Mouse (Mus musculus) ovary, postnatal 36 days (tissue): ENCODE results near the gene Zdhhc6.

Experiments used
- DNase-seq: peaks from one replicate; pipeline ENCODE4 v3.0.0; 2022; ENCODE audit warnings: low spot score, mixed read lengths

Gene Zdhhc6

DNA sequence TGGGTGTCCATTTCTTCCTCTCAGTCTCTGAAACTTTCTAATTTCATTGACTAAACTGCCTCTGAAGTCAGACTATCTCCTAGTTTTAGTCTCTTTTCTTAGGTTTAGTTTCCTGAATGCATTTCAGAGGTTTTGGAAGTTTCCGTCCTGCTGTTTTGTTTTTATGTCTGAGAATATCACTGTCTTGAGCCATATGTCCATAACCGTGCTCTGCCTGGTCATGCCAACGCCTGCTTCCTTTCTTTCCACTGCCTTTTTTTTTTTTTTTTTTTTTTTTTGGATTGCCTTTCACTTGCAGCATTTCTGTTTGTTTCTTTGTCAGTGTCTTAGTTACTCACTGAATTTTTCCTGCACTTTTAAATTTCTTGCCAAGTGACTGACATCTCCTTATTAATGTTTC is 15.3 kb downstream of the Zdhhc6 start:
- DNase-seq: no peak

DNA sequence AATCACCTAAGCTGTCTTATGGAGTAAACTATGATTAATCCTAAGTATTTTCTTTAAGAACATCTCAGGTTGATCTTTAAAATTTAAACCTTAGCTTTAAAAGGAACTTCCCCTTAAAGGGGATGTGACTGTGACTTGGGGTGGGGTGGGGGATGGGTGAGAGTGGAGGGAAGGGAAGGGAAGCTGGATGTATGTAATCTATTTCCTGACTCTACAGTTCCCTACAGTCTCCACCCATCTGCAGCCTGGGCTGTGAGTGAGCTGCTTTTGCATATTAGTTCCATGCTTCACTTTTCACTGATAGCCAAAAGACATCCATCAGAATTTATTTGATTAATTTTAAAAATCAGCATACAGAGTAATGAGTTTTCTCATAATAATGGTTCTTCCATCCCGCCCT is 16.5 kb downstream of the Zdhhc6 start:
- no peak for DNase-seq

DNA sequence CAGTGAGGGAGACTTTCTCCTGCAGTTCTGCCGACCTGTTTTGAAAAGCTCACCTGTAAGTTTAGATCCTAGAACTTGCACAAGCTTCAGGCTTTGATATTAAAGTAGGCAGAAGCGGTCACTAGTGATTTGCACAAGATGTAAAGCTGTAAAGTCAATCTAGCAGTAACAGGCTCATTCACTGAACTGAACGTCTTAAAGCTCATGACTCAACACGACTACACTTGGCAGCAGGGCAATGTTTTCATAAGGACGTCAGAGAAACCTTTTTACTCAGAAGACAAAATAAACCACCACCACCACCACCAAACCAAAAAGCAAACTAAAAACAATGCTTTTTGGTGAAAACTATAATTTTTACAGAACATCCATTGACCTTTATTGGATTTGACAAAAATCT is 17.9 kb downstream of the Zdhhc6 start:
- no peak for DNase-seq

DNA sequence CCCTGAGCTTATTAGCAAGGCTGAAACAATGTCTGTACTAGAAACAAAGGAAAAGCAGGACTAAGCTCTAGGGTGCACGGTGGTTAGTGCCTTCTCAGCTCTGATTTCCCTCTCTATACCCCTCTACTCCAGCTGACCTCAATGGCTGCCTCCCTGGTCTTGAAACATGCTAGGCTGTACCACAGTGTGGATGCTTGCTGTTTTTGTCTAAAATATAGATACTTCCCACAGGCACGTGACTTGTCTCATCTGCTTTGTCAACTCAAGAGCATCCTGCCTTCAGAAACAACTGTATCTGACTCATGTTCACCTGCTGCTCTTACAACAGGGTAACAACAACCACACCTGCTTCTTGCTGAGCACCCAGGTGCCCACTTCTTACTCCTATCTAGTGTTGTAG is 18.3 kb downstream of the Zdhhc6 start:
- no peak for DNase-seq

DNA sequence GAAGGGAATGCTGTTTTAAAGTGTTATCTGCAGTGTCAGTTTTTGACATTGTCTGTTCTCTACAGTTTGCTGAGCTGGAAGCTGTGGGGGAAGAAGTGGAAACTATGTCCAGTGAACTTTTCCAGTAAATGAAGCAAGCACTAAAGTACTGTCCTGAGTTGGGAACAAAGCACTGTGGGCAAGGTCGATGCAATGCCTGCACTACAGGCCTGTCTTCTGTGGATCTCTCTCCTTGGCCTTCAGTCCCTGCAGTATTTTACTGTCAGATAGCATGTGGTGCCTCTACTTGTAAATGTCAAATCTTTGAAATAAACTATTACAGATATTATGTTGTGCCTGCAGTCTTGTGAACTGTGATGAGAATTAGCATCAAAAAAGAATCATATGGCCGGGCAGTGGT is 19.5 kb downstream of the Zdhhc6 start:
- no peak for DNase-seq

DNA sequence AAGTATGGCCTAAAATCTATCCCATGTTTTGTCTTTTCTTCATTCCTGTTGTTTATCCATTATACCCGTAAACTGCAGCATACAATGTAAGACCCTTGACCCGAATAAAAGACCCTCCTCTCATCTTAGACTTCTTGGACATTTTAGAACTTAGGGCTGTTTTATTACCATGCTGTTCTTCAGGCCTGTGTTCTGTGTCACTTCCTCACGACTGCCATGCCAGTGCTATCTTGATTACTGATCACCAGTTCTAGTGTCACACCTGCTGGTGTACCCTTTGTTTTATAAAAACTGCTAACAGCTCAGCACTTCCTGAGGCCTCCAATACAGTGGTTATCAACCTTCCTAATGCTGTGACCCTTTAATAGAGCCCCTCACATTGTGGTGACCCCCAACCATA is 20.3 kb downstream of the Zdhhc6 start:
- DNase-seq: no peak

DNA sequence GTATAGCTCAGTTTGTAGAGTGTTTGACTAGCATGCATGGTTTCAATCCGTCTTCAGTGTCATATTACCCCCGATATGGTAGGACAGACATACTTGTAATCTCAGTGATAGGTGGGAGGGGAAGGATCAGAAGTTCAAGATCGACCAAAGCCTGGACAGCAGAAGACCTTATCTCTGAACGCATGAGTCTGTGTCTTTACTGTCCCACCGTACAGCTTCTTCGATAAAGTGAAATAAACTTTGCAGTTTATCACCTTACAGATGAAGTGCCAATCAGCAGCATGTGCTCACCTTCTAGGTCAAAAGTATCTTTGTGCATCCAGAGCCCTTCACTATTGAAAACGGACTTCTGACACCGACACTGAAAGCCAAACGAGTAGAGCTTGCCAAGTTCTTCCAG is 20.8 kb downstream of the Zdhhc6 start:
- DNase-seq: no peak

- no peak for DNase-seq
Observed at GRCm38 (mm10) chr19:55293175-55293574, 22.7 kb downstream of the Zdhhc6 start.

DNA sequence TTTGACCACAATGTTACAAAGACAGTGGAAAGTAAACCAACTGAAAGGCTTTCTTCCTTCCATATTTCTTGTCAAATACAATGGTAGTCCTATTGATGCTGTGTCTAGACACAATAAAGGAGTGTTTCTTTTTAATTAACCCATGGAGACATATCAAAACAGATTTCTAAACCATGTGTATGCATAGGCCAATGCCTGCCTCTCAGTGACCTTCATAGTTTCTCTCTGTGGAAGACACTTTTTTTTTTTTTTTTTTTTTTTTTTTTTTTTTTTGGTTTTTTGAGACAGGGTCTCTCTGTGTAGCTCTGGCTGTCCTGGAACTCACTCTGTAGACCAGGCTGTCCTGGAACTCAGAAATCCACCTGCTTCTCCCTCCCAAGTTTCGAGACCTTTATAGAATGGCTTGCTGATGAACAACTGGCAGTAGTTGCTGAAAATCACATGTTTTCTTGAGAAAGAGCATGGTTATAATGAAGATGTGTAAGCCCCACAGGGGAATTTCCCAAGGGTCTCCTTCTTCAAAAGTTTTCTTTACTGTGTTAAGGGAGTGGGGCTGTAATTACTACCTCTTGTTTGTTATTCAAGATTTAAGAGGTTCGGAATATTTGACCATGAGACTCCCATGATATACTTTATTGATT is 23.5 kb downstream of the Zdhhc6 start:
- DNase-seq: no peak

DNA sequence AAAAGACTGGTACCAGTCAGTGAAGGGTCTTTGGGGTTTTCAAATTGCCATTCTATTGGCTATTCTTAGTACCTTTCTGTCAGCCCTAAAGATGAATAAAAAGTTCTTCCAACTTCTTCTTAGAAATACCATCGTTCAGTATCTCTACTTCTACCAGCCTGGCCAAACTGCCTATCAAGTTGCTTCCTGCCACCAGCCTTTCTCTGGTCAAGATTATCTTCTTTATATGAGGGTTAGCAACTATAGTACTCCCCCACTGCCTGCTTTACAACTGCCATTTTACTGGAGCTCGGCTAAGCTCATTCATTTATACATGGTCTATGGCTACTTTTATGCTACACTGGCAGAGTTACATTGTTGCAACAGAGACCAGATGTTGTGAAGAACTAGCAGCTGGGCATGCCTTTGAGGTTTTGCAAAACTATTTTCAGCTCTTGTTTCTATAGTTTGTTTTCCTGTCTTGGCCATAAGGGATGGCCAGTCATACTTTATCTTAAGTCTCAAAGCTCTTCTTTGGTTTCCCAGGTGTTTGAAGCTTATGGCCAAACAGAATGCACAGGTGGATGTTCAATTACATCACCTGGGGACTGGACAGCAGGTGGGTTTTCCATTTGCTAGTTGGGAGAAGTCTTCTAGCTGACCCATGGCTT is 25.1 kb downstream of the Zdhhc6 start:
- no peak for DNase-seq

- DNase-seq: no peak
Observed at GRCm38 (mm10) chr19:55288974-55289373, 26.9 kb downstream of the Zdhhc6 start.

GRCm38 (mm10) chr19:55286034-55286433 is 29.8 kb downstream of the Zdhhc6 start:
- DNase-seq: no peak

DNA sequence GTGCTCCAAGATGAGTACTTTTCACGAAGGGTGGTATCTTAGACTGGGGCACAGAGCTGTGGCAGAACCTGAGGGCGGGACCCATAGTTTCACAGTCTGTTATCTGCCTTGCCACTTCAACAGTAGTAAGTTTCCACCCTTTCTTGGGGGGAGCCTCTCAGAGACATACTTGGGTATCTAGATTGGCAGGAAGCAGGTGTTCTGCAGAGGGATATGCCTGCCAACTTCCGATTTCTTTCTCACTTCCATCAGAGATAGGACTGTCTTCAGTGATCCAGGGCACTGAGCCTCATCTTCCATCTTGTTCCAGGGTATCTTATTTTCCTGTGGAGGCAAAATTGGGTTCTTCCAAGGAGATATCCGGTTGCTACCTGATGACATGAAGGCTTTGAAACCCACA is 31.7 kb downstream of the Zdhhc6 start:
- no peak for DNase-seq

GRCm38 (mm10) chr19:55276770-55277169 is 39.1 kb downstream of the Zdhhc6 start:
- DNase-seq: no peak

DNA sequence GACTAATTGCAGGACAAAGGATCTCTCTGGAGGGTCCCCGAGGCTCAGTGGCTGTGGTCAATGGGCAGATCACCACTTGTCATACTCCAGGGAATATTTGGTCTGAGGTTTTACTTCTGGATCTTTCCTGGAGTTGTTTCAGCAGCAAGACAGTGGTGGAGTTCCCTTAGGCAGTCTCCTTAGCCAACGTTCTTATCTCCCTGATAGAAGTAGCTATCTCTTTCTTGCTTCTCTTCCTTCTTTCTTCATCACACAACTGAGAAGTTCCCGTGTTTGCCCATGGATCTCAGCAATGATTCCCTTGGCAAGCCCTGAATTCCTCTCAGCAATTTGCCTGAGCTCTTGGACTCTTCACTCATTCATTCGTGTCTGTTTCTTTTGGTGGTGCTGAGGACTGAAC is 39.7 kb downstream of the Zdhhc6 start:
- DNase-seq: no peak

DNA sequence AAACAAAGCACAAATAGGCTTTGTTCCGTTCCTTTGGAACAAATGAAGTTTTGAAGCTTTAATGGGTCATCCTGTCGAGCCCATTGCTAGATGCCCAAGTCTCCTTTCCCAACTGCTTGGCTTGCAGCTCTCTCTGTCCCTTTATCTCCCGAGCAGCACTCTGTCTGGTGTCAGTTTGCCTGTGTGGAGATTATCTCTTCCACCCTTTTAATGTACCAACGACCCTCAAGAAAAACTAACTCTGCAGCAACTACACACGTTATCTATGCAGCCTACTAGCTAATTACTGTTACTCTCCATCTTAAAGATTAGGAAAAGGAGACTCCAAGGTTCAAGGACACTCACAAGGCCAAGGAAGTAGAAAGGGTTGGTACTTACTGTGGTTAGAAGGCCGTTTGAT is 42.5 kb downstream of the Zdhhc6 start:
- DNase-seq: no peak

DNA sequence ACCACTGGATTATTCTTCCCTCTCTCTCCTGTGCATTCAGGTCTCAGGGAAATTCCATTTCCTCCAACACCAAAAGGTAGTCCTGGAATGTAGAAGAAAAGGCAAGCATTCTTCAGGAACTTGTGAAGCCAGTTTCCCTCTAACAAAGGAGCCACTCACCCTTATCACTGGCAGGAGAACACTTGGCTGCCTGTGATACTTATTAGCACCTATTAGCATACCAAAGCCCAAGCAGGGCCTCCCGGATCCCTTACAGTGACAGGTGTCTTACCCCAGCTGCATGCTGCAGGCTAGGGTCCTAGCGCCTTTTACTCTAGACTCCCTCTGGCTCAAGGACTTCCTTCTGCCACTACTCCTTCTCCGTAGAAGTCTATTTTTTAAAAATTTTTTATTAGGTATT is 44.4 kb downstream of the Zdhhc6 start:
- DNase-seq: no peak

DNA sequence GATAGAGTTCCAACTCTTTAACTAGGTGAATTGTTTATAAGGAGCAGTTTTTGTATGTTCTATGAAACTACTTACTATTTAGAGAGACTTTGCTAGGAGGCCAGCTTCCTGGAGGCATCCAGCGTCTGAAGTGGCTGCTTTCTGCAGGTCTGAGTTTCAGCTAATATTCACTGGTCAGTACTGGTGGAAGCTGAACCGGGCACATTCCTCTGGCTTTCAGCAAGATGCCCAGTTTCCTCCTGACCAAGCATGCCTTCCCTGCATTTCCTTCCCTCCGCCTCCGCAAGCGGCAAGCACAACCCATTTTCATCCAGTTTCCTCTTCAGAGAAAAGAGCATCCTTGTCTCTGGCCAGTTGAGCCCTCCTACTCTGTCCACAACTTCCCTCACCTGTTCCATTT is 46.8 kb downstream of the Zdhhc6 start:
- DNase-seq: no peak

DNA sequence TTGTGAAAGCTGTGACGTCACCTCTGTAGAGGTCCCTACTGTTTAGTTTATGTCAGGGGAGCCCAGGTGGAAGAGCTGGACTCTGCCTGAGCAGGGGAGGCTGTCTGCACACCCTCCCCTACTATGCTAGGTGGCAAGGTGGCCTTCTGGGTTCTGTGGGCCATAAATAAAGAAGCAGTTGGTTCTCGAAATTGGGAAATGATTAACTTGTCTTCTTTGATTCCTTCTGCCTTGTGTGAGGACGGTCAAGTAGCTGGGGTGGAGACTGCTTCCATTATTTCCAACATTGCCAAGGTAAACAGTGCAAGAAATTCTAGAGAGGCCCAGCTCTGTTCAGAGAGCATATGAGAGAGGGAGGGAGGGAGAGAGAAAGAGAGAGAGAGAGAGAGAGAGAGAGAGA is 47.7 kb downstream of the Zdhhc6 start:
- DNase-seq: no peak

GRCm38 (mm10) chr19:55266786-55267185 is 49.0 kb downstream of the Zdhhc6 start:
- DNase-seq: no peak

GRCm38 (mm10) chr19:55265269-55265668 is 50.6 kb downstream of the Zdhhc6 start:
- DNase-seq: no peak

DNA sequence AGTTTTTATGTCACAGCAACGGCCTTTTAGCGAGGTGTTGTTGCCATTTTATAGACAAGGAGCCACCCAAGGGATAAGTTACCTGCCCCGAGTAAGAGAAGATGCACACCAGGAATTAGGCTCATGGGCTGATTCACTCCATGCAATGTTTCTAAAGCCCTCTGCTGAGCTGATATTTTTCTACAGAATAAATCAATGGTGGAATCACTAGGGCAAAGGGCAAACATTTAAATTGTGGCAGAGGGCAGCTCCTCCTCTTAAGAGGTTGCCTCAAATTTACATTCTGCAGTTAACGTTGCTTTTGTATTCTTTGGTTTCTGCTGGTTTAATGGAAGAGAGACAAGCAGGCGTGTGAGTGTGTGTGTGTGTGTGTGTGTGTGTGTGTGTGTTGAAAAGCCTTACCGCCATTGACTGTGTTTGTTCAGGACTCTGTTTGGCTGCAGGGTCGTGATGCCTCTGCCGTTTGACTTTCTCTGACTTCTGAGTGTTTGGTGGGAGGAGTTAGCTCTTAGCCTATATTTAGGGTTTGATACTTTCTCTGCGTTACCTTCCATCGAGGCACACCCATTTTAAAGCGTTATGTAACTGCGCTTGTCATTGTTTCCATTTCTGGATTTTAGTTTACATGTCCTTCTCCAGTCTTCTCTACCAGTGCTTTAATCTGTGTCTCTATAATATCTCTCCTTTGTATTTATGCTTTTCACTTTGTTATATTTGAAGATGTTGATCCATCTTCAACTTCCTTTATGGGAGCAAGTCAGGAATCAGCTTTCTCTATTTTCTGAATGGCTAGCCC is 55.2 kb downstream of the Zdhhc6 start:
- no peak for DNase-seq

DNA sequence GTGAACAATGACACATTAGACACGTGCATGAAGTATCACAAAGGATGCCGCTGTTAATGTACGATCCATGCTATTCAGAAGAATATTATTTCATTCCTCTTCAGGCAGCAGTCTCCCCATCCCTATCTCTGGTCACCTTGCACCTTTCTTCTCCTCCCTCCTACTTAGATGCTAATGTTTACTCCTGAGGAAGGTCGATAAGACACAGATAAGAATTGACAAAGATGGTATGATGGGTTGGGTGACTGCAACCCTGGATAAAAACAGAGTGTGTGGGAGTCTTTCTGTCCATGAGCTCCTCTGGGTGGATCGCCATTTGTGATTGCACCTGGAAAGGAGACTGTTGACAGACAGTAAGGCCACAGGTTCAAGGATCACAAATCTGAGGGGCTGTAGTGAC is 57.3 kb downstream of the Zdhhc6 start:
- no peak for DNase-seq
